Mouse (Mus musculus) ES-Bruce4 (cell line): ENCODE measurements around the gene Smo.

Experiments used
- CTCF ChIP-seq: IDR thresholded peaks from one replicate; pipeline ENCODE4 v1.8.1; 2011; ENCODE audit warnings: low read depth, low read length
- POLR2A ChIP-seq: IDR thresholded peaks from one replicate; pipeline ENCODE4 v1.8.1; 2011; ENCODE audit warnings: low read length; ENCODE audit not compliant: insufficient read depth

DNA sequence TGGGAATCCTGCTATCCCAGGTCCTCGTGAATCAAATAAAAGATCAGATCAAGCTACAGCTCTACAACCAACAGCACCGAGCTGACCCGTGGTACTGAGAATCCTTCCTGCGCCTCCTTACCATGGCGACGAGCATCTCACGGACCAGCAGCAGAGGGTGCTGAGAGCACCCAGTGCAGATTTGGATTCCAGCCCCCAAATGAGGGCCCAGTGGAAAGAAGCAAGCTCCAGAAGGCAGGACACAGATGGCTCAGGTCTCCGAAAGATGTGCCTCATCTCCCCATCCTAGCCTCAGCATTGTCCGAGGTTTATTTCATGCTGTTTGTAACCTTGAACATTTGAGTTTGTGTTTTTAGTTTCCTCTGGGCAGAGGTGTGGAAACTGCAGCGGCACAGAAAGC, 17.8 kb upstream of the Smo start:
- TF ChIP-seq CTCF (no peak), POLR2A (no peak)
